In the genomic region with DNA sequence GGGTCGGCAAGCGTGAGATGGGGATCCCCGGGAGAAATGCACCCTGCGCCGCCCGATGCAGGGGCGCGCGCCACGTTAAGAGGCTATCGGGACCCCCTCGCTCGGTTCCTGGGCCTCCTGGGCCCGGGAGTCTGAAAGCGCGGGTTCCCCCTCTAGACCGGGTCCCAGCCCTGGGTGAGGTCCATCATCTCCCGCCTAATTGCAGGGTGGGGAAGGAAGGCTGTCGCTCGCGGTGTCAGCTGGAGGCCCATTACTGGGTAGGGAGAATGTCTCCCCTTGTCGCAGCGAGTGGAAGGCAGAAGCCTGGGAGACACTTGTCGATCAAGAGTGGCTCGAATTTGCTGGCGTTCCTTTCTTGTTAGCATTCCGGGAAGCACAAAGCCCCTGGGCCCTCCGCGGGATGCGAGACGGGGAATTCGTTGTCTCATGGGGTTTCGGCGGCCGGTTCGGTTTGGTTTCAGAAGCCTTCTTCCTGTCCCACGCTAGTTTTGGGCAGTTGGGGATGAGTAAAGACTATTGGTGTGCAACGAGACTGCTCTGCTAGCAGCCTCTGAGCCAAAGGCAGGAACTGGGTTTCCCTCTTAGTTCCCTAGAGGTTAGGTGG, we compare ENCODE assay signal across 8 mouse cellular contexts. TPM values are rescaled to one million over a fixed set of nuclear protein-coding genes. Genes with fewer than 3 reads are reported as not detected.
DNase-seq lines count a peak whose midpoint lies in the region; ATAC-seq and TF ChIP-seq lines count a peak whose summit lies in the region.

No protein-coding gene starts in this region.

- peaks cover 2% of the 10 kb centered on the region; the same call in 1 of the 2 replicates for H3K4me1 ChIP-seq in cerebellum, adult 2 months (ENCODE audit: control insufficient read depth, insufficient read depth, low read length)
- peaks cover 4% of the 10 kb centered on the region; the same call in 1 of the 2 replicates for H3K4me1 ChIP-seq in hindbrain, embryonic 11.5 days (replicated peaks; ENCODE audit: control insufficient read depth, insufficient read depth, low read length)

- peak overlapping the region; percentile 66 for H3K9ac ChIP-seq in hindbrain, embryonic 11.5 days (ENCODE audit: low read depth, low read length)

- no peak for DNase-seq in cerebellum, adult 2 months
- DNase-seq in cerebellum, postnatal 36 days = no peak
- DNase-seq in B cell, adult 2 months = peak; percentile 27 to 43
- DNase-seq in embryo, embryonic 9.5 days (ENCODE audit: extremely low spot score) = peak; percentile 65
- peak; percentile 59 for DNase-seq in hindbrain, embryonic 11.5 days (ENCODE audit: low spot score)
- DNase-seq in mesoderm, embryonic 11.5 days (ENCODE audit: low read depth, low spot score) = peak; percentile 46
- DNase-seq in thymus, postnatal 0 days (ENCODE audit: low spot score) = peak; percentile 24
- no peak for DNase-seq in urinary bladder, postnatal 25 days (ENCODE audit: low spot score)

- no peaks in the 10 kb centered on the region for H3K9me3 ChIP-seq in hindbrain, embryonic 11.5 days (ENCODE audit: control insufficient read depth, low read length)

- 1% methylated on average over 37 of the region's 38 CpGs for WGBS in cerebellum, adult 2 months
- WGBS in hindbrain, embryonic 11.5 days = under 1% methylated on average over 34 of the region's 38 CpGs

- no peak overlapping the region for H3K27ac ChIP-seq in cerebellum, adult 2 months (ENCODE audit: insufficient read depth, low read length)
- H3K27ac ChIP-seq in hindbrain, embryonic 11.5 days (ENCODE audit: low read depth, low read length) = no peak overlapping the region

- no peaks in the 10 kb centered on the region; the same call in 1 of the 2 replicates for H3K27me3 ChIP-seq in cerebellum, adult 2 months (ENCODE audit: control insufficient read depth, insufficient read depth, low read length)
- no peaks in the 10 kb centered on the region for H3K27me3 ChIP-seq in hindbrain, embryonic 11.5 days (ENCODE audit: control insufficient read depth, insufficient read depth, low read length)

- no peak for TF ChIP-seq POLR2A in cerebellum, adult 2 months (IDR thresholded peaks at IDR 0.05; ENCODE audit: borderline replicate concordance, insufficient read depth, low read length)

- H3K4me3 ChIP-seq in cerebellum, adult 2 months (replicated peaks; ENCODE audit: insufficient read depth, low read depth, low read length) = peak overlapping the region; percentile 6
- H3K4me3 ChIP-seq in hindbrain, embryonic 11.5 days (ENCODE audit: low read depth, low read length) = peak overlapping the region; percentile 74

- no peak for TF ChIP-seq CTCF in cerebellum, adult 2 months (IDR thresholded peaks at IDR 0.05; ENCODE audit: borderline replicate concordance, insufficient read depth, low read depth, low read length)

- peak; percentile 48 for ATAC-seq in hindbrain, embryonic 11.5 days (ENCODE audit: low FRiP score)

- H3K4me2 ChIP-seq in hindbrain, embryonic 11.5 days (replicated peaks; ENCODE audit: low read depth, low read length) = peak overlapping the region; percentile 95

- H3K36me3 ChIP-seq in hindbrain, embryonic 11.5 days (ENCODE audit: control insufficient read depth, insufficient read depth, low read length) = no peaks in the 10 kb centered on the region

RNA-seq across cellular contexts. Expression of a gene that starts 0.5 kb away (rescaled TPM):
- 0.90 and 1.6 TPM in 2 replicates for polyA plus RNA-seq in cerebellum, adult 2 months (2012; rRNA removed)
- 17.7 and 19.8 TPM in 2 replicates for polyA plus RNA-seq in hindbrain, embryonic 11.5 days (2014; fragmentation: Nextera tagmentation; extraction: Ambion mirVana)
- polyA plus RNA-seq in thymus, postnatal 0 days (2015; fragmentation: Nextera tagmentation; extraction: Ambion mirVana) = 26.9 and 27.5 TPM in 2 replicates

RNA-seq across cellular contexts. Expression of a gene that starts 32.7 kb away (rescaled TPM):
- polyA plus RNA-seq in cerebellum, adult 2 months (2012; rRNA removed) = 0.24 TPM in 1 of 2 replicates, not detected in the other
- 0.25 and 0.28 TPM in 2 replicates for polyA plus RNA-seq in hindbrain, embryonic 11.5 days (2014; fragmentation: Nextera tagmentation; extraction: Ambion mirVana)
- polyA plus RNA-seq in thymus, postnatal 0 days (2015; fragmentation: Nextera tagmentation; extraction: Ambion mirVana) = not detected in 2 replicates

RNA-seq across cellular contexts. Expression of a gene that starts 37.8 kb away (rescaled TPM):
- 34.2 and 35.9 TPM in 2 replicates for polyA plus RNA-seq in cerebellum, adult 2 months (2012; rRNA removed)
- 59.7 and 63.6 TPM in 2 replicates for polyA plus RNA-seq in hindbrain, embryonic 11.5 days (2014; fragmentation: Nextera tagmentation; extraction: Ambion mirVana)
- polyA plus RNA-seq in thymus, postnatal 0 days (2015; fragmentation: Nextera tagmentation; extraction: Ambion mirVana) = 54.7 and 59.2 TPM in 2 replicates

Comparison
In these comparisons a context has a peak if more than half of its experiments do, and no peak if none do; other contexts are left out.
1. DNase-seq: peak in B cell, adult 2 months (2 of 2), embryo, embryonic 9.5 days (single experiment), hindbrain, embryonic 11.5 days (single experiment), mesoderm, embryonic 11.5 days (single experiment) and thymus, postnatal 0 days (single experiment); none in cerebellum, adult 2 months (0 of 2), cerebellum, postnatal 36 days (0 of 2) and urinary bladder, postnatal 25 days (single experiment).